Mouse (Mus musculus): Measurements from ENCODE around the gene Drg2. TPM values are rescaled to one million over a fixed set of nuclear protein-coding genes. Genes with fewer than 3 reads are reported as not detected.

The Drg2 gene
- polyA plus RNA-seq, 1 experiment from 2014 or later: 143 TPM

Other genes starting within 250 kb of the Drg2 start
- 50.9 and 52.1 TPM in 2 replicates for gene Srebf1, start 232.0 kb upstream of the Drg2 start, polyA plus RNA-seq (2016; fragmentation: Nextera tagmentation; extraction: Ambion mirVana)
- 20.4 and 21.0 TPM in 2 replicates for gene Tom1l2, start 101.7 kb upstream of the Drg2 start, polyA plus RNA-seq (2016; fragmentation: Nextera tagmentation; extraction: Ambion mirVana)
- gene Drc3, start 101.3 kb upstream of the Drg2 start, polyA plus RNA-seq (2016; fragmentation: Nextera tagmentation; extraction: Ambion mirVana): 1.2 and 1.6 TPM in 2 replicates
- gene Gid4, start 37.4 kb upstream of the Drg2 start, polyA plus RNA-seq (2016; fragmentation: Nextera tagmentation; extraction: Ambion mirVana): 26.9 and 28.5 TPM in 2 replicates
- gene Atpaf2, start 36.1 kb upstream of the Drg2 start, polyA plus RNA-seq (2016; fragmentation: Nextera tagmentation; extraction: Ambion mirVana): 61.7 and 63.6 TPM in 2 replicates
- 0.21 and 0.22 TPM in 2 replicates for gene Myo15, start 14.7 kb downstream of the Drg2 start, polyA plus RNA-seq (2016; fragmentation: Nextera tagmentation; extraction: Ambion mirVana)
- 39.1 and 40.1 TPM in 2 replicates for gene Alkbh5, start 81.8 kb downstream of the Drg2 start, polyA plus RNA-seq (2016; fragmentation: Nextera tagmentation; extraction: Ambion mirVana)
- gene Llgl1, start 245.1 kb downstream of the Drg2 start, polyA plus RNA-seq (2016; fragmentation: Nextera tagmentation; extraction: Ambion mirVana): 125 and 133 TPM in 2 replicates